Mouse (Mus musculus): ENCODE results near the gene Zfp933. TPM values are rescaled to one million over a fixed set of nuclear protein-coding genes. Genes with fewer than 3 reads are reported as not detected.
"Not testable (repeated sequence)": the region's sequence is repeated elsewhere in the genome, so short reads cannot be mapped to it uniquely, and the experiment has no call there.

Gene Zfp933
- total RNA-seq, 1 experiment from 2014 or later, result 21.0 TPM

GRCm38 (mm10) chr4:147862051-147862450 lies 13.9 kb upstream of the Zfp933 start:
- DNase-seq, result no peak

GRCm38 (mm10) chr4:147850776-147851175 lies 2.6 kb upstream of the Zfp933 start:
- no peak for DNase-seq

GRCm38 (mm10) chr4:147848584-147848991 lies 422 bp upstream of the Zfp933 start:
- DNase-seq, result no peak

- no peak for DNase-seq
These were observed 5.3 kb downstream of the Zfp933 start for GRCm38 (mm10) chr4:147842871-147843270.

GRCm38 (mm10) chr4:147839282-147839681 lies 8.9 kb downstream of the Zfp933 start:
- not testable (repeated sequence) for DNase-seq

GRCm38 (mm10) chr4:147824389-147824788 lies 23.8 kb downstream of the Zfp933 start:
- DNase-seq, result no peak

- DNase-seq, result not testable (repeated sequence)
These were observed 26.8 kb downstream of the Zfp933 start for GRCm38 (mm10) chr4:147821414-147821813.

GRCm38 (mm10) chr4:147819659-147820058 lies 28.5 kb downstream of the Zfp933 start:
- DNase-seq, result not testable (repeated sequence)

GRCm38 (mm10) chr4:147814592-147815167 lies 33.5 kb downstream of the Zfp933 start:
- DNase-seq, result no peak

GRCm38 (mm10) chr4:147813249-147813765 lies 34.9 kb downstream of the Zfp933 start:
- DNase-seq, result no peak

GRCm38 (mm10) chr4:147809966-147810304 lies 38.2 kb downstream of the Zfp933 start:
- DNase-seq, result not testable (repeated sequence)

GRCm38 (mm10) chr4:147809292-147809965 lies 38.7 kb downstream of the Zfp933 start, which contains the start of gene Zfp984:
Gene Zfp984, minus strand, starts transcription at chr4:147809788.
- DNase-seq, result peak; percentile 69

- DNase-seq, result not testable (repeated sequence)
These were observed 39.7 kb downstream of the Zfp933 start for GRCm38 (mm10) chr4:147808483-147808882.

- DNase-seq, result not testable (repeated sequence)
These were observed 52.9 kb downstream of the Zfp933 start for GRCm38 (mm10) chr4:147795308-147795707.

- not testable (repeated sequence) for DNase-seq
These were observed 54.0 kb downstream of the Zfp933 start for GRCm38 (mm10) chr4:147794026-147794665.

- not testable (repeated sequence) for DNase-seq
These were observed 54.7 kb downstream of the Zfp933 start for GRCm38 (mm10) chr4:147793390-147793916.

GRCm38 (mm10) chr4:147791729-147792128 lies 56.4 kb downstream of the Zfp933 start:
- DNase-seq, result not testable (repeated sequence)

Other genes starting within 250 kb of the Zfp933 start
- gene Zfp979, start 205.9 kb downstream of the Zfp933 start, total RNA-seq (2021), result 3.1 and 4.7 TPM in 2 replicates
- gene Zfp534, start 145.8 kb downstream of the Zfp933 start, total RNA-seq (2021), result 0.22 and 0.49 TPM in 2 replicates
- gene Zfp984, start 38.6 kb downstream of the Zfp933 start, total RNA-seq (2021), result 4.6 and 5.9 TPM in 2 replicates
- gene Miip, start 20.4 kb upstream of the Zfp933 start, total RNA-seq (2021), result 19.4 and 26.0 TPM in 2 replicates
- gene Fv1, start 20.6 kb upstream of the Zfp933 start, total RNA-seq (2021), result 7.8 and 9.2 TPM in 2 replicates
- gene Mfn2, start 56.3 kb upstream of the Zfp933 start, total RNA-seq (2021), result 191 and 207 TPM in 2 replicates
- gene Plod1, start 88.4 kb upstream of the Zfp933 start, total RNA-seq (2021), result 43.7 and 44.2 TPM in 2 replicates
- gene 2510039O18Rik, start 92.5 kb upstream of the Zfp933 start, total RNA-seq (2021), result 43.4 and 44.0 TPM in 2 replicates
- not detected in 2 replicates for gene Nppb, start 137.4 kb upstream of the Zfp933 start, total RNA-seq (2021)
- not detected in 2 replicates for gene Nppa, start 152.4 kb upstream of the Zfp933 start, total RNA-seq (2021)
- 9.7 and 12.0 TPM in 2 replicates for gene Clcn6, start 190.5 kb upstream of the Zfp933 start, total RNA-seq (2021)
- 42.6 and 46.6 TPM in 2 replicates for gene Mthfr, start 190.7 kb upstream of the Zfp933 start, total RNA-seq (2021)
- gene Agtrap, start 239.7 kb upstream of the Zfp933 start, total RNA-seq (2021), result 45.1 and 45.2 TPM in 2 replicates